Mouse (Mus musculus) forebrain, postnatal 0 days (tissue): ENCODE data around the gene Dusp18. TPM values are rescaled to one million over a fixed set of nuclear protein-coding genes. Genes with fewer than 3 reads are reported as not detected.

Experiments
- ATAC-seq: fragments of 200-750 bp; cut with Nextera tagmentation; 2 replicates; pipeline ENCODE4 v1.8.0; 2017; ENCODE audit warnings: mild to moderate bottlenecking, moderate library complexity
- DNase-seq: peaks from one replicate; pipeline ENCODE4 v3.0.0-alpha.2; 2015
- H3K27ac ChIP-seq: fragments of 300-500 bp; sonication (generic); 2 replicates; pipeline ENCODE4 v1.5.1; 2014; ENCODE audit warnings: low read depth, mild to moderate bottlenecking, antibody characterized with exemption, low read length, moderate library complexity, mixed read lengths
- H3K27me3 ChIP-seq: fragments of 300-500 bp; sonication (generic); 2 replicates; pipeline ENCODE4 v1.6.1; 2014; ENCODE audit warnings: mild to moderate bottlenecking, low read length, mixed read lengths; ENCODE audit not compliant: insufficient read depth
- H3K36me3 ChIP-seq: fragments of 300-500 bp; sonication (generic); 2 replicates; pipeline ENCODE4 v1.6.1; 2014; ENCODE audit warnings: mild to moderate bottlenecking, moderate library complexity; ENCODE audit not compliant: insufficient read depth
- H3K4me1 ChIP-seq: fragments of 300-500 bp; sonication (generic); 2 replicates; pipeline ENCODE4 v1.6.1; 2014; ENCODE audit warnings: antibody characterized with exemption; ENCODE audit not compliant: insufficient read depth
- H3K4me2 ChIP-seq: fragments of 300-500 bp; sonication (generic); 2 replicates; pipeline ENCODE4 v1.6.1; 2014; ENCODE audit warnings: low read depth, mild to moderate bottlenecking, moderate library complexity
- H3K4me3 ChIP-seq: fragments of 300-500 bp; sonication (generic); 2 replicates; pipeline ENCODE4 v1.5.1; 2014; ENCODE audit warnings: low read depth, low read length, mixed read lengths
- H3K9ac ChIP-seq: fragments of 300-500 bp; sonication (generic); 2 replicates; pipeline ENCODE4 v1.6.1; 2014; ENCODE audit warnings: mild to moderate bottlenecking
- H3K9me3 ChIP-seq: fragments of 300-500 bp; sonication (generic); 2 replicates; pipeline ENCODE4 v1.6.1; 2016; ENCODE audit warnings: low read length
- CTCF ChIP-seq: sonication (generic); IDR thresholded peaks from 2 replicates; pipeline ENCODE4 v1.5.1; 2016; ENCODE audit warnings: antibody characterized with exemption, control low read depth, low read depth
- WGBS: fragments of 180-500 bp; shearing (Covaris S2); extraction: QIAGEN DNeasy Blood & Tissue Kit; methylation state at CpG from one replicate; pipeline ENCODE4 v1.1.7; 2014; 5-methylcytosine and 5-hydroxymethylcytosine counted together
- polyA plus RNA-seq: library from polyadenylated mRNA; unstranded; fragments of >200 nt; fragmentation: Nextera tagmentation; extraction: Ambion mirVana; gene quantifications from 2 replicates; pipeline ENCODE4 v1.2.1, GENCODE M21; 2015
- total RNA-seq: library from RNA; depleted of rRNA; stranded (reverse); fragments of >200 nt; gene quantifications from 2 replicates; pipeline ENCODE4 v1.2.3, GENCODE M21; 2014

Dusp18 gene
- total and polyA plus RNA-seq, 2 experiments from 2014 or later = 25.3 to 33.6 TPM

GRCm38 (mm10) chr11:3853031-3853430 is 42.0 kb upstream of the Dusp18 start:
- Histone ChIP-seq H3K4me1 (no peaks in the 10 kb centered on the region), H3K4me3 (no peak overlapping the region), H3K27me3 (no peaks in the 10 kb centered on the region), H3K9me3 (no peaks in the 10 kb centered on the region), H3K4me2 (no peak overlapping the region), H3K36me3 (no peaks in the 10 kb centered on the region), H3K27ac (no peak overlapping the region), H3K9ac (no peak overlapping the region)
- no peak for TF ChIP-seq CTCF
- WGBS = 93% methylated on average over 10 of the region's 10 CpGs
- no peak for ATAC-seq
- no peak for DNase-seq

- Histone ChIP-seq H3K9ac (no peak overlapping the region), H3K27ac (peak overlapping the region; percentile 42; the same call in 1 of the 2 replicates), H3K4me2 (no peak overlapping the region), H3K4me1 (no peaks in the 10 kb centered on the region), H3K9me3 (no peaks in the 10 kb centered on the region), H3K4me3 (no peak overlapping the region), H3K27me3 (no peaks in the 10 kb centered on the region), H3K36me3 (no peaks in the 10 kb centered on the region)
- ATAC-seq = peak; percentile 96
- TF ChIP-seq CTCF = no peak
- 37% methylated on average over 5 of the region's 5 CpGs for WGBS
- DNase-seq = peak; percentile 85
Observed at GRCm38 (mm10) chr11:3853481-3854034, 41.5 kb upstream of the Dusp18 start.

- Histone ChIP-seq H3K27me3 (no peaks in the 10 kb centered on the region), H3K4me3 (no peak overlapping the region), H3K36me3 (no peaks in the 10 kb centered on the region), H3K9ac (no peak overlapping the region), H3K4me2 (no peak overlapping the region), H3K27ac (peak overlapping the region; percentile 42; the same call in 1 of the 2 replicates), H3K4me1 (no peaks in the 10 kb centered on the region), H3K9me3 (no peaks in the 10 kb centered on the region)
- peak; percentile 28 for ATAC-seq
- no peak for DNase-seq
- TF ChIP-seq CTCF = no peak
- WGBS = 85% methylated on average over 3 of the region's 3 CpGs
Observed at GRCm38 (mm10) chr11:3854156-3854555, 40.9 kb upstream of the Dusp18 start.

- H3K4me1 ChIP-seq = no peaks in the 10 kb centered on the region
- no peak for DNase-seq
- H3K4me2 ChIP-seq = no peak overlapping the region
- TF ChIP-seq CTCF = no peak
- no peaks in the 10 kb centered on the region for H3K27me3 ChIP-seq
- H3K4me3 ChIP-seq = no peak overlapping the region
- no peaks in the 10 kb centered on the region for H3K9me3 ChIP-seq
- no peak overlapping the region for H3K27ac ChIP-seq
- H3K36me3 ChIP-seq = no peaks in the 10 kb centered on the region
- no peak overlapping the region for H3K9ac ChIP-seq
- ATAC-seq = no peak
- 82% methylated on average over 5 of the region's 5 CpGs for WGBS
Observed at GRCm38 (mm10) chr11:3855846-3856245, 39.2 kb upstream of the Dusp18 start.

- H3K4me2 ChIP-seq = no peak overlapping the region
- H3K27ac ChIP-seq = no peak overlapping the region
- ATAC-seq (no peak), DNase-seq (no peak)
- no peaks in the 10 kb centered on the region for H3K27me3 ChIP-seq
- H3K36me3 ChIP-seq = no peaks in the 10 kb centered on the region
- H3K4me1 ChIP-seq = no peaks in the 10 kb centered on the region
- H3K9me3 ChIP-seq = no peaks in the 10 kb centered on the region
- no peak overlapping the region for H3K9ac ChIP-seq
- no peak overlapping the region for H3K4me3 ChIP-seq
- TF ChIP-seq CTCF = no peak
- WGBS = 80% methylated on average over 5 of the region's 5 CpGs
Observed at GRCm38 (mm10) chr11:3857902-3858301, 37.1 kb upstream of the Dusp18 start.

GRCm38 (mm10) chr11:3859778-3860177 is 35.3 kb upstream of the Dusp18 start:
- WGBS = 85% methylated on average over 4 of the region's 4 CpGs

GRCm38 (mm10) chr11:3860361-3860760 is 34.7 kb upstream of the Dusp18 start:
- no peak for ATAC-seq
- H3K27me3 ChIP-seq = no peaks in the 10 kb centered on the region
- DNase-seq = no peak
- no peak overlapping the region for H3K4me2 ChIP-seq
- H3K4me3 ChIP-seq = no peak overlapping the region
- H3K4me1 ChIP-seq = peaks cover 11% of the 10 kb centered on the region; the same call in 1 of the 2 replicates
- 75% methylated on average over 4 of the region's 4 CpGs for WGBS
- H3K27ac ChIP-seq = no peak overlapping the region
- no peaks in the 10 kb centered on the region for H3K9me3 ChIP-seq
- no peak overlapping the region for H3K9ac ChIP-seq
- TF ChIP-seq CTCF = no peak
- no peaks in the 10 kb centered on the region for H3K36me3 ChIP-seq

More at GRCm38 (mm10) chr11:3859778-3860177, 35.3 kb upstream of the Dusp18 start:
- H3K9me3 ChIP-seq = no peaks in the 10 kb centered on the region
- H3K36me3 ChIP-seq = no peaks in the 10 kb centered on the region
- H3K4me2 ChIP-seq = no peak overlapping the region
- H3K27me3 ChIP-seq = no peaks in the 10 kb centered on the region
- no peak for TF ChIP-seq CTCF
- no peak overlapping the region for H3K27ac ChIP-seq
- H3K4me3 ChIP-seq = no peak overlapping the region
- H3K9ac ChIP-seq = no peak overlapping the region
- ATAC-seq (no peak), DNase-seq (no peak)
- peaks cover 11% of the 10 kb centered on the region; the same call in 1 of the 2 replicates for H3K4me1 ChIP-seq
